Mouse (Mus musculus): ENCODE measurements around the gene Srd5a2.
A peak's percentile ranks its signal among the peaks of the same experiment; 100 is the strongest.
"Not testable (repeated sequence)": the region's sequence is repeated elsewhere in the genome, so short reads cannot be mapped to it uniquely, and the experiment has no call there.

Srd5a2 gene

GRCm38 (mm10) chr17:74047210-74048082 lies at the start of gene Srd5a2:
Srd5a2 (minus strand) TSS chr17:74047916.
- no peak for DNase-seq (ENCODE audit: low spot score in 2 of 2)

GRCm38 (mm10) chr17:74088886-74089678 lies 41.4 kb upstream of the Srd5a2 start:
- DNase-seq (ENCODE audit: low spot score in 2 of 2): no peak

GRCm38 (mm10) chr17:74088016-74088415 lies 40.3 kb upstream of the Srd5a2 start:
- no peak for DNase-seq (ENCODE audit: low spot score in 2 of 2)

GRCm38 (mm10) chr17:74083370-74083769 lies 35.7 kb upstream of the Srd5a2 start:
- DNase-seq (ENCODE audit: low spot score in 2 of 2): peak in 1 of 2 experiments; percentile 1

GRCm38 (mm10) chr17:74080076-74080615 lies 32.4 kb upstream of the Srd5a2 start:
- DNase-seq (ENCODE audit: low spot score in 2 of 2): no peak

- DNase-seq (ENCODE audit: low spot score in 2 of 2): no peak
These were observed 31.2 kb upstream of the Srd5a2 start for GRCm38 (mm10) chr17:74078776-74079495.

GRCm38 (mm10) chr17:74073067-74073466 lies 25.4 kb upstream of the Srd5a2 start:
- not testable (repeated sequence) for DNase-seq (ENCODE audit: low spot score in 2 of 2)

- DNase-seq (ENCODE audit: low spot score in 2 of 2): not testable (repeated sequence)
These were observed 15.0 kb upstream of the Srd5a2 start for GRCm38 (mm10) chr17:74062763-74063162.

- no peak for DNase-seq (ENCODE audit: low spot score in 2 of 2)
These were observed 607 bp upstream of the Srd5a2 start for GRCm38 (mm10) chr17:74048229-74048816.

- DNase-seq (ENCODE audit: low spot score in 2 of 2): no peak
These were observed 4.0 kb downstream of the Srd5a2 start for GRCm38 (mm10) chr17:74043754-74044153.

GRCm38 (mm10) chr17:74020526-74021203 lies 27.1 kb downstream of the Srd5a2 start:
- peak; percentile 83 to 91 for DNase-seq (ENCODE audit: low spot score in 2 of 2)

- no peak for DNase-seq (ENCODE audit: low spot score in 2 of 2)
These were observed 29.4 kb downstream of the Srd5a2 start for GRCm38 (mm10) chr17:74018281-74018680.

- no peak for DNase-seq (ENCODE audit: low spot score in 2 of 2)
These were observed 30.1 kb downstream of the Srd5a2 start for GRCm38 (mm10) chr17:74017649-74018048.

GRCm38 (mm10) chr17:74015128-74015527 lies 32.6 kb downstream of the Srd5a2 start:
- no peak for DNase-seq (ENCODE audit: low spot score in 2 of 2)

GRCm38 (mm10) chr17:74008680-74009079 lies 39.0 kb downstream of the Srd5a2 start:
- DNase-seq (ENCODE audit: low spot score in 2 of 2): no peak

GRCm38 (mm10) chr17:74007001-74007400 lies 40.7 kb downstream of the Srd5a2 start:
- DNase-seq (ENCODE audit: low spot score in 2 of 2): no peak

GRCm38 (mm10) chr17:74002396-74002795 lies 45.3 kb downstream of the Srd5a2 start:
- DNase-seq (ENCODE audit: low spot score in 2 of 2): no peak

GRCm38 (mm10) chr17:73995907-73996645 lies 51.6 kb downstream of the Srd5a2 start:
- no peak for DNase-seq (ENCODE audit: low spot score in 2 of 2)

- no peak for DNase-seq (ENCODE audit: low spot score in 2 of 2)
These were observed 56.5 kb downstream of the Srd5a2 start for GRCm38 (mm10) chr17:73991264-73991663.

GRCm38 (mm10) chr17:73986571-73986970 lies 61.1 kb downstream of the Srd5a2 start:
- no peak for DNase-seq (ENCODE audit: low spot score in 2 of 2)
